Mouse (Mus musculus) megakaryocyte, embryonic 14.5 days (primary cell): ENCODE results near the gene Lbx2.

ENCODE experiments used
- FLI1 ChIP-seq: IDR thresholded peaks from 2 replicates; pipeline ENCODE4 v1.6.1; 2012; ENCODE audit warnings: low read length, inconsistent platforms, mixed read lengths
- GATA1 ChIP-seq: IDR thresholded peaks from 3 replicates; pipeline ENCODE4 v1.6.1; 2012; ENCODE audit warnings: mixed read lengths, low read length, inconsistent platforms, borderline replicate concordance

- TF ChIP-seq GATA1 = no peak
- no peak for TF ChIP-seq FLI1
Measured at GRCm38 (mm10) chr6:83101316-83101687, 15.1 kb downstream of the Lbx2 start, which contains the start of the genes Ccdc142 and Gm42688.
